Mouse (Mus musculus) spleen, embryonic (tissue): ENCODE measurements at regions not wholly inside any gene's neighbourhood (a gene's known extent, or its start where the extent isn't known, plus 50 kb on each side); places are given as distances from the start of the nearest gene placed in this dataset.

ENCODE experiments used
- CTCF ChIA-PET: fragments of 350-600 bp; sonication (Branson Sonifier 250); formaldehyde crosslinking; loops from one replicate; lab custom pipeline; 2022; lab: Charles Lee

DNA sequence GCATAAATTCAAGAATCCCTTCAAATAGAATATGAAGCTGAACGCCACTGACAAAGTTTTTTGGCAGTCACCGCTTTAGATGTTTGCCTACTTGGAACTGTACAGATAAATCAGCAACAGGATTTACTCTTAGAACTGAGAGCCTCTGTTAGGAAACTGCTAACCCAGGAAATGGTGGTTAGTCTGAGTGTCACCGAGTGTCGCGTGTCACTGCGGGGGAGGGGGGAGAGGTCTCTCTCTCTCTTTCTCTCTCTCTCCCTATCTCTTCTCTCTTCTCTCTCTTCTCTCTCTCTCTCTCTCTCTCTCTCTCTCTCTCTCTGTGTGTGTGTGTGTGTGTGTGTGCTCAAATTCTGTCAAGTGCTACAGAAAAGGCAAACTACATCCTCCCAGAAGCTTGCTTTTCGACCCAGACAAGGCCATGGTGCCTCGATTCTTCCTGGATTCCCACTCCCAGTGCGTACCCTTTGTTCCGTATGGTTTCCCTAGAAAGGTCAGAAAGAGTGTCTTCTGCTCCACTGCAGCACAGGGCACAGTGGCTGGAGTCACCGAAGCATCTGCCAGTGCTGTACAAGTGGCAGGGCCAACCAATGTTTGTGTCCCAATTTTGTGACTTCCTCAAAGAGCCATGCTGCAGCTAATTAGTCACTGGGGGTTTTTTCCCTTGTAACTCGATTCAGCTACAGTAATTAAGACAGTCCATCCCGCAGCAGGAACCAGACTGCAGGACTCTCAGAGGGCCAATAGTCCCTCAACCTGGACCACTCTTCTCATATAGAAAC, 87.0 kb downstream of the Cog6 start:
- CTCF ChIA-PET, result interaction anchor here (0.6 to 0.7 kb wide), 2 partner anchors 30 to 89 kb away, joined by 3 read pairs; no protein-coding TSS in a partner anchor

DNA sequence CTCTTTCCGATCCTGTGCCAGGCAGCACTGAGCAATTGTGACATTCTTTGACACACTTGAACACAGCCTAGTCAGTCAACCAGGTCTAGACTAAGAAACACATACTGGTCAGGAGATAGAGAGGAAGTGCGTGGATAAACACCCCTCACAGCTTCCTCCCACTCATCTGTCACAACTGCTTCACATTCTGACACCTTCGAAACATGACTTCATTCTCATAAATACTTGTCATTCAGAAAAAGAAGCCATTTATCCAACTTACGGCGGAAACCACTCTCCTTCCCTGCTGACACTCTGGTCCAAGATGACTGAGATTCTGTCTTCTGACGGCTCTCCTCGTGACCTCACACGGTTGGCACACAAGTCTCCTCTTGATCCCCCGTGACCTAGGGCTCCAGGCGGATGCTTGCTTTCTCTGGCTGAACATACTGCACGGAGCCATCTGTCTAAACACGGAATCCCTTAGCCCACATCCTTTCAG, 89.6 kb downstream of the Cog6 start:
- CTCF ChIA-PET, result interaction anchor here (0.7 kb wide), 1 partner anchor 680 kb away, joined by 3 read pairs; no protein-coding TSS in a partner anchor

DNA sequence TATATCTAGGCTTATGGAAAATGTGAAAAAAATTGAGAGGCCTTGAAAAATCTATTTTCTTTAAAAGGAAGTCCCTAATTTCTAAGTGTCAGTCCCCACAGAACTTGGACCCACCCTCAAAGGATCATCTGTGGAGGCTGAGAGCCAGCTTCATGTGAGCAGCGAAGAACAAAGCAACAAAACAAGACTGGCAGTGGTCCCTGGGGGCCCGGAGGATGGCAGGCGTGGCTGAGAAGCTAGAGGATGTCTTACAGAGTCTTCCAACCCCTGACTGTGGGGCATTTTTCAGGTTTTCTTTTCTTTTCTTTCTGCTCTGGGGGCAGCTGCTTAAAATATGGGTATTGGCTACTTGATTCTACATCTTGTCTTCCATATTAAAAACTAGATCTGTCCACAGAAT, 90.5 kb downstream of the Cog6 start:
- CTCF ChIA-PET, result interaction anchor here (0.6 to 1.1 kb wide), 4 partner anchors 46 to 985 kb away, joined by 3 to 9 read pairs (median 4); no protein-coding TSS in a partner anchor

DNA sequence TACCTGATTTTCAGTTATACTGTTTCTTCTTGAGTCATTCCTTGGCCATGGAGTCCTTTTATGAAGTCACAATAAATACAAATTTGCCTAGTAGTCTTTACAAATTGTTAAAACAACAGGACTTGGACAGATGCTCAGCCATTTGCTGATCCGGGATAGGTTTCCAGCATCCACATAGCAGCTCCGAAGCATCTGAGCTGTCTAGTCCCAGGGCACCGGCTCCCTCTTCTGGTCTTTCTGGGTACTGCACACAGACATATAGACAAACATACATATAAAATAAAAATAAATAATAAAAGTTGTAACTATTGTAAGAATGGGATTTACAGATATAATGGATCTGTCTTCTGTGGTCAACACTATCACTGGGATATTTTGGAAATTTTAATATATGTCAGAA, 91.8 kb downstream of the Cog6 start:
- CTCF ChIA-PET, result interaction anchor here (0.6 to 1.1 kb wide), 3 partner anchors 24 to 68 kb away, joined by 3 to 5 read pairs (median 4); no protein-coding TSS in a partner anchor

DNA sequence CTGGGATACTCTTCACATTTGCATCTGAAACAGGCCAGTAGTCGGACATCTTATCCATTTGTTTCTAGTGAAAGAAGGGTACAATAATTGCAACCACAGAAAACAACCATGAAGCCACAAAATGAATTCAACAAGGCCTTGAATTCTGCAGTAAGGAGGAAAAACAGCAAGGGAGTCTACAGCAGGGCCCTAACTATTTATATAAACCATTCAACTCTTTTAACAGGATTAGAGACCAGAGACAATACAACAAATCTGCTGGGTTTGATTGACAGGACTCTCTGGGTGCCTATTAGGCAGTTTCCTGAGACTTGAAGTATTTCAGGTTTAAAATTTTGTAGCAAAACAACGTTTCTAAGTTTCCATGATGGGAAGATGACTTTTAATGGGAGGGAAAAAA, 92.4 kb downstream of the Cog6 start:
- CTCF ChIA-PET, result interaction anchor here (1.0 kb wide), 1 partner anchor 24 kb away, joined by 4 read pairs; no protein-coding TSS in a partner anchor

DNA sequence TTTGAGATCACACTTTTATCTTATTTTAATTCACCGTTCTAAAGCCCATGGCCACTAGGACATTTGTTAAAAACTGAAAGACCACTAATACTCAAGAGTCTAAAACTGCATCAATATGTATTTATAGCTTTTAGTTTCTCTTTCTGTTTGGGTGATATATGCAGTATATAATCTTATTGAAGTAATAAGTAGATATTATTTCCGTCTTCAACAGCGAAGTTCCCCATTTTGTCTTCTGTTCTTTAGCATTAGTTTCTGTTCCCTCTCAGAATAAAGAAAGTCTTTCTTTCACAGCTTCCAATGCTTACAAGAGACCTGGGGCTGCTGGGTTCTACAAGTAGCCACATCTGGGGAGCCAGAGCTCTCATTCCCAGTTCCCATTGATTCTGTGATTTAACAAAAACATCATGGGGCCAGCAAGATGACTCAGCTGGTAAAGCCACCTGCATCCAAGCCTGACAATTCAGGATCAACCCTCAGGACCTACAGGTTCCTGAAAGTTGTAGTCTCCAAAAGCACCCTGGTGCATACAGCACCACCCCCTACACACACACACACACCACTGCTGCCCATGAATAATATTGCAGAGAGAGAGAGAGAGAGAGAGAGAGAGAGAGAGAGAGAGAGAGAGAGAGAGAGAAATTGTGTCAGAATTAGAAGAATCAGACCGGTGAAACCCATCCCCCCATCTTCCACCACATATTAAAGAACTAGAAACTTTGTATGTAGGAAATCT, 93.0 kb downstream of the Cog6 start:
- CTCF ChIA-PET, result no interaction called here

DNA sequence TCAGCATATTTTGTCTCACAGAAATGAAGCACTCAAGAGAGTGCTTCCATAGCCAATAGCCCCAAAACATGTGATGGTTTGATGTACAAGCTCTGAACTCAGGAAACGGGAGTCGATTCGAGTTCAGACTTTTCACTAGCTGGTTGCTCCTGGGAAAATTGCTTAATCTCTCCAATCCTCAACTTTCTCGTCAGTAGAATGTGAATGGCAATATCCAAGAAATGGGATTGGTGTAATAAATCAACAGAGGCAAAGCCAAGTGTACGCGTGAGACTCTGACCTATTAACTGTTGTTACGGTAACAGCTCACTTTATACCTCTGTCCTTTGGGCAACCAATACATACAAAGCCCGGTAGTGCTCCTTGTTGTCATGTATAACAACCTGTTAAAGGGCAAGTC, 94.6 kb downstream of the Cog6 start:
- CTCF ChIA-PET, result no interaction called here

DNA sequence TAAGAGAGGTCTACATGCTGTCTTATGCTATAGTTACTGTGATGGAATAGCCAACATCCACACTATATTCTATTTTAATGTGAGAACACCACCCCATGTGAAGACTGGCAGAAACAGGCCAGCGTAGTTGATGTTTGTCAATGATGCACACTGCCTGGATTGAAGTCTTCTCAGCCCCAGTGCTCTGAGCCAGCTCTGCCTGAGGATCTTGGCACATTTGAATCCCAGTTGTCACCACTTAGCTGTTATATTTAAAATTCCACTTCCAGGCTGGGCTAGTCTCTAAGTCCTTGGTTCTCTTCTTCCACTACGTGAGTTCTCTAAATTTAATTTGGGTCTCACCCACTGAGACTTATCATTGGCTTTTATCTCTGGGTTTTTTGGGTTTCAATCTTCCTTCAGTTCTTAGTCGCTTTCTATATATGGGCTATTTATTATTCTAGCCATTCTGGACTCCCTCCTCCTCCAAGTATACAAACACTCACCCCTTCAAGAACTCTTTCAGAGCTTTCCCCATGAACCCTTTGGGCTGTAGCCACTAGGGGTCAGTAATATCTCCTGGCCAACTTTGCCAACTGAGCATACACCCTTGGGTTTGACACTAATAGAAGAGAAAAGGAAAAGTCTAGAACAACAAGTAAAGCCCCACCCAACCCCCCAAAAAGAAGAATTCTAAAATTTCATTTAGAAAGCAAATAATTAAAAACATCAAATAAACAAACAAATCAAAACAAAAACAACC, 110.0 kb downstream of the Cog6 start:
- CTCF ChIA-PET, result interaction anchor here (0.6 to 1.3 kb wide), 3 partner anchors 68 to 649 kb away, joined by 3 to 4 read pairs (median 3); no protein-coding TSS in a partner anchor

DNA sequence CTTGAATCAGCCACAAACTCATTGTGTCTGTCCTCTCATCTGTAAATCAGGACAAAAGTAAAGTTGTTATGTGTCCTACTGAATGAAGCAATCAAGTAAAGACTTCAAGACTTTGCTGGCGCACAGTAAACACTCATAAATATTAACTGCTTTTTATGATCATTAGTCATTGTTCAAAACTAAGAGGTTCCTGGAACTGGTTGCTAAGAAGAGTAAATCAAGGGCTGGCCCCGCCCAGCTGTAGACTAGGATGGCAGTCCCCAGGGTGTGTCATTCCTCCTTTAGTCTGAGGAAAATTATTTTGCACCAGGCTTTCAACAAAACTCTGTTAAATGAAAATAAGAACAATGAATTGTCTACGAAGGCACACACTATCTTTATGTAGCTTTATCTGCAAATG, 113.0 kb downstream of the Cog6 start:
- CTCF ChIA-PET, result no interaction called here

DNA sequence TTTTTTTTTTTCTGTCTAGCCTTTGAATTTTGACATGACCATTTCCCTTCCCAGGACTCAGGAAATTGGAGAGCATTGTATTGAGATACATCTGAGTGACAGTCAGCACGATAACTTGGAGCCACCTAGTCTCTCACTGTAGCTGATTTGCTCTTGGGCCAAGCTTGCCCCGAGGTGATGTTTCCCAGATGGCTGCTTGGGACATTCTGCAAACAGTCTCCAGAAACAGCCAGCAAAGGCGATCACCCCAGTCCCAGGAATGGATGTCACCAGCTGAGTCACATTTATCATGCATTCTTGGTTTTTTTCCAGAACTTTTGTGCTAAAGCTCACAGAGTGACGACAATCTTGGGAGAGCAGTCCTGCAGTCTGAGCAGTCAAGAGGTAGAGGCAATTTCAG, 119.4 kb downstream of the Cog6 start:
- CTCF ChIA-PET, result interaction anchor here (0.7 kb wide), 1 partner anchor 283 kb away, joined by 3 read pairs; no protein-coding TSS in a partner anchor

DNA sequence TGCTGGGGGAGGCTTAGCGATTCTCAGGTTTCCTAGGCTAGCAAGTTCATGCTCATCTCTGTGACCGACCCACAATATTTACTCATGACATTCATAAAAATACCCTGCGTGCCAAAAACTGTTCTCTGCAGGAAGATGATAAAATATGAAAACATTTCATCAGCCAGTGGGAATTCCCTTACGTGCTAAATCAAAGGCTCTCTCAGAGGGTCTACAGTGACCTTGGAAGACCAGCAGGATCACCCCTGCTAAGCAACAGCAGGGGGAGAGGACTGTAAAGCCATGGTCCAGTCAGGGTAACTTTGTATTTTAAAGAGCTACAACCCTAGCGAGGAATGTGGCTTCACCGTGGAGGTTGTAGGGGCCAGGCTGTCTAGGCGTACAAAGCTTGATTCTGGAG, 120.6 kb downstream of the Cog6 start:
- CTCF ChIA-PET, result no interaction called here

DNA sequence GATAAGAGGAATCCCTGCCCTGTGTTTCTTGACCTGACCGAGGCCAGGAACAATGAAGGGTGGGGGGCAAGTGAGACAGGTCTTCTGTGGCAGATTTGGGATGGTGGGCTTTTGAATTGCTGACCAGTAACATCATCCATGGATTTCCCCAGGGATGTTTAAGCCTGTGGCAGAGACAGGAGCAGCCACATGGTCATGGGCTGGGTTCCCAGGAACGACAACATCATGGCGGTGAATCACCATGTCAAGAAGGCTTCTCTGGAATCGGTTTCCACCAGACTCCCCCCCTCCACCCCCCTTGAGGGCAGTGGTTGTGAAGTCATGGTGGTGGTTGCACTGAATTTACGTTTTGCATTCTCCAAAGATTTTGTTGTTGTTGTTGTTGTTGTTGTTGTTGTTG, 121.3 kb downstream of the Cog6 start:
- CTCF ChIA-PET, result interaction anchor here (0.5 kb wide), 1 partner anchor 195 kb away, joined by 5 read pairs; no protein-coding TSS in a partner anchor

DNA sequence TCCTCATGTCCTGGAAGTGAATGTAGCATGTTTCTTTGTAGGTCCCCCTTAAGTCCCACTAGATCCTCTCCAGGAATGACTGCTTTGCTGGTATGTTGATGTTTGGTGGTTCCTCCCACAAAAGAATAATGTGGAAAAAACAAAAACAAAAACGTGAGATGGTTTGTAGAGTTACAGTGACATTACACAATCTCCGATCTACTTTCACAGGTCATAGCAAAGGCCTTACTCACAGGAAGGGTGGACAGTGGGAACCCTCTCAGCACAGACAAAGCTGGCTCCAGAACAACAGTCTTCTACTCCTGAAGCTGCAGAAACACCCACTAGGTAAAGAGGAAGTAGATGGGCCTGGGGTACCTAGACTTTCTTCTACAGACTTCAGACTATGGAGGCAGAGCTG, 122.2 kb downstream of the Cog6 start:
- CTCF ChIA-PET, result no interaction called here

DNA sequence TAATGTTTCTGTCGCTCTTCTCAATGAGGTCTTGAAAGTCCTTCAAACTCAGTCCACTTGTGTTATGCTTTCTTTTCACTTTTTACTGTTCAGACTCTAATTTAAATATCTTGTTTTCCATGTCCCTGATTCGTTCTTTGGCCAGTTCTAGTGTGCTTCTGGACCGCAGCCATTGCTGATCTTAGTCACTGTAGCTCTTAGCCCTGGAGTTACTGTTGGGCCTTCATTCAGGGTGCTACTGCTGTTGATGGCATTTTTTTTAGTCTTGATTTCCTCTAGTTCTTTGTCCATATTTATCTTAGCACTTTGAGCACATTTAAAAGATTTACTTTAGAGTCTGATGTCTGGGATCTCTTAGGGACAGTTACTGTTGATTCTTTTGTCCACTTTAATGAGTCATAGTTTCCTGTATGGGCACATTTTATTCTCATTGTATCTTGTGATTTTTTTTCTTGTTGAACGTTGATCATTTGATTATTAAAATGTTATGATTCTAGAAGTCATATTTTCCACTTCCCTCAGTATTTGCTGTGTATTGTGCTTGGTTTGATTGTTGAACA, 127.8 kb downstream of the Cog6 start:
- CTCF ChIA-PET, result no interaction called here

DNA sequence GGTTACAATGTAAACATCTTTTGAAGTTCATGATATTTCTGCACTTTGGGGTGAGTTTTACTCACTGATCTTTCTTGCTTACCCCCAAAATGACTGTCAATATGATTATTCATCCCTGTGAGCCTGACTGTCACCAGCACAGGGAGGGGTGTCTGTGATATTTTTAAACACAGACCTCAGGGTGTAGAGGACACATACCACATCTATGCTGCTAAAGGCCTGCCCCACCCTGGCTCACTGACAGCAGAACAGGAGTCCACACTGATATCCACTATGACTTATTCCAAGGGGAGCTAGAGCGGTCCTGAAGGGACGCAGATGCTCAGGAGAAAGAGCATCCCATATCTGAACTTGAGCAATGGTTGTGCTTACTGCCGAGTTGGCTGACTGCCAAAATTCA, 135.1 kb downstream of the Cog6 start:
- CTCF ChIA-PET, result interaction anchor here (0.6 kb wide), 1 partner anchor 29 kb away, joined by 3 read pairs; no protein-coding TSS in a partner anchor

DNA sequence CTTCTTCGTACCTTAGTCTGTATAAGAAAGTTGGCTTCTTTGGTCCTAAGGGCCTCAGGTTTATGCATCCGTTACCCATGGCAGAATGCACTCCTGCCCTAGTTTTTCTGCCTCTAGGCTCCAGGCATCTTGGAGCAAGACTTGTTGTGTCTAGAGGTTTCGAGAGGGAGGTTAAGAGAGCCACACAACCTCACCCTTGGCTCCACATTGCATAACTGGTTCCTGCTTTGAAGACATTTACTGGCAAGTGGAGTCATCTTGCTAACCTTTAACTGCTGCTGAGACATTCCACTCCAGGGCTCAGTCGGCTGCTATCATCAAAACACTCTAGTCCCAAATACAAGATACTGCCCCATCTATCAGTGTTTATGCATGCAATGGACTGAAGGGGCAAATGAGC, 135.9 kb downstream of the Cog6 start:
- CTCF ChIA-PET, result interaction anchor here (0.7 kb wide), 1 partner anchor 46 kb away, joined by 3 read pairs; no protein-coding TSS in a partner anchor

DNA sequence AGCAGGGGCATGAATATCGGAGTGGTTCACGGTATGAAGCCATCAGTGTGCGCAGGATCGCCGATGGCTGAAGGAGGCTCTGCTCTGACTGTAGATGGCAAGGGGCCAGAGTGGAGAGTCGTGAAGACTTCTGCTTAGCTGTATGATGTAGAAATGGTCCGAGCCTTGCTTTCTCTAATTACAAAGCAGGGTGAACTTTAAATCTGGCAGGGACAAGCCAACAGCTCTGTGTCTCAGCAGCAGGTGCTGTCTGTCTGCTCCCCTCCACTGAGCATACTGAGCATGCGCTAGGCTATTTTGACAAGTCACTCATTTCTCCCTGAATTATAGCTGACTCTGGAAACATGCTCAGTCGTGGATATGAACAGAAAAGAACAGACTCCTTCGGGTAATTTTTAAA, 137.3 kb downstream of the Cog6 start:
- CTCF ChIA-PET, result no interaction called here

DNA sequence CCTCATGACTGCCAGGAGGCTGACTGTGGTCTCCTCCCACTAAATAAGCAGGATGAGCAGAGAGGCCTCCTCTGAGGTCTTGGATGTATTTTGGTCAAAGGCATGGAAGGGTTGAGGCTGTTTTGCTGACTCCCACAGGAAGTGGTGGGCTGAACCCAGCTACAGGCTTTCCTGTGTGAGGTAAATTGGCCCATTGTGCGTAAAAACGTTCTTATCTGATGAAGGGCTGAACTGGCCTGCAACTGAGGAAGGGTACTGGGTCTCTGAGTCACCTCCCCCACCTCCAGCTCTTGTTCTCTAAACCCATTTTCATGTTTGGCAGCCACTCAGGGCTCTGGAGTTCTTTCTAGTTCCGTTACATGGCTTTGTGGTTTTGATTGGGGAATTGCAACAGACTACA, 138.7 kb downstream of the Cog6 start:
- CTCF ChIA-PET, result no interaction called here

DNA sequence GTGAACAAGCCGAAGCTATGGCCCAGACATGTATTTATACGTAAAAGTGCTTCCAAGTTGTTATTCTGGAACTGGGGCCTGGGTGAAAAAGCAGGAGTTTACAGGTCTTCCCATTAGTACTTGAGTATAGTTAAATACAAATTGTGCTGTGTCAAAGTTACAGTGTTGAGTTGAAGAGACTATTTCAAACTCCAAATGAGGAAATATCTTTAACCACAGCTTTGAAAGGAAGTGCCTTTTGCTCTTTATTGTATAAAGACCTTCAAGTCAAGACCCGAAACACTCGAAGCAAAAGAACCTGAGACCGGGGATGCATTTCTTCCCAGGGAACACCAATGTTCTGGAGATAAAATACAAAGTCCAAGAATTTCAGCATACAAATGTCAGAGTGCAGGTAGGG, 144.8 kb downstream of the Cog6 start:
- CTCF ChIA-PET, result interaction anchor here (0.7 kb wide), 1 partner anchor 615 kb away, joined by 3 read pairs; no protein-coding TSS in a partner anchor

DNA sequence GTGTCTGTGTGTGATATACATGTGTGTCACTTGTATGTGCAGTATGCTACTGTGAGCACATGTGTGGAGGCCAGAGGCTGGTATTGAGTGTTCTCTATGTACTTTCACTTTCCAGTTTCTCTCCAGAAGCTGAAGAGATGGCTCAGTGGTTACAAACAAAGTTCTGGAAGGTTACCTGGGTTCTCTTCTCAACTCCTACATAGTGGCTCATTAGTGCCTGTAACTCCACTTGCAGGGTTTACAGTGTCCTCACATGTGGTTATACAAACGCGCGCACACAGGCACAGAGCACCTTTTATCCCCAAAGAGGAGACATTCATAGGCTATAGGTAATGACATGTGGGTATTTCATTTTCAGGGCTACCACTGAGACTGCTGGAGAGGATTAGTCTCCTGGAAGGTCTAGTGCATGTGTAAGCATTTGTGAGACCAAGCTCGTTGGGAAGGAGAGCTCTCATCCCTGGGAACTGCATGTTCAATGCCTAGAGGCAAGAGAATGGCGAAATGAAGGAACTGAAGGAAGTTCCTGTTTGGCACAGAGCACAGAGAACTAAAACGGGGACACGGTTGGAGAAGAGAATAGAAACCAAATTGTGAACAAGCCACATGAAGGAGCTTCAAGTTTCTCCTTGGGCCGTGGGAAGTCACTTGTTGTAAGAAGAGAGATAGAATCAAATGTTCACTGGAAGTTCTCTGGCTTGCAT, 153.7 kb downstream of the Cog6 start:
- CTCF ChIA-PET, result interaction anchor here (0.6 kb wide), 1 partner anchor 618 kb away, joined by 6 read pairs; no protein-coding TSS in a partner anchor
